Mouse (Mus musculus): ENCODE data around the gene B3gntl1.

The B3gntl1 gene

DNA sequence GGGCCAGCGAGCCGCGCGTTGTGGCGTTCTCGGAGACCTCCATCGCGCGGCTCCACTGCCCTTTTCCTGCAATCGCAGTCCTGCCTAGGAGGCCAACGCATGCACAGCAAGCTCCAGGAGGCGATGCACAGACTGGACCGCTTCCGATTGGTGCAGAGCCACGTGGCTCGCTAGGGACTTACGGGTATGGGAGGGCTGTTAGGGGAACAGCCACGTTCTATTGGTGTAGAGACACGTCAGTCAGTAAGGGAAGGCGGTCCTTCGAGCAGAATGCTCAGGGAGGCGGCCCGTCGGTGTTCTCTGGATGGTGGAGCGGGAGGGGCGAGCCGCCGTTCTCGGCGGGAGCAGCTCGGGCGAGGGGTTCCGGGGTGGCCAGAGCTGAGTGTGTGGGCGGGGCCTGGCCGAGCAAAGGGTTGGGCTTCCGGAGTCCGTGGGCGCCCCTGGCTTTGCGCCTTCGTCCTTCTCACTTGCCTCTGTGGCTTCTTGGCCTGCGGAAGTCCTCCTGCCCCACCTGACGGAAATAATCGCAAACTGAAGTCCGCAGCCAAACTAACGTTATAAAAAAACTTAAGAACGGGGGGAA is at the start of gene B3gntl1:
B3gntl1 (minus strand) TSS at position 164 of the 583 bp plus-strand sequence.
- DNase-seq (ENCODE audit: low spot score): peak; percentile 100

DNA sequence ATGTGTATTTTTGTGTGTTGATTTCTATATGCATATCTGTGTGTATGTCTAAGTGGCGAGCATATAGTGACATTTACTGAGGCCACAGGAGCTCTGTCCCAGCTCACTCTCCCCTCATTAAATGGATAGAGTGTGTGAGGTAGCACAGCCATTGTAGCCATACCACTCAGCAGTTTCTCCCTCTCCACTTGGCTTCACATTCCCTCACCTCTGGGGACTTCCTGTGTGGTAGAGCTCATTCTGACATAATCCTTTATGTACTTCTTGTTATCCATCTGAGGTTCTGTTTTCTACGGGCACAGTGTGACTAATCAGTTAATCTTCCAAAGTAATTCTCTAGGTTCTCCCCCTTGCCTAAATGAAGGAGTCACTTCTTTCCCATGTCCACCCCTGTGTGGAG is 49.5 kb upstream of the B3gntl1 start:
- DNase-seq (ENCODE audit: low spot score): no peak

- DNase-seq (ENCODE audit: low spot score): no peak
These were observed 47.8 kb upstream of the B3gntl1 start for GRCm38 (mm10) chr11:121720752-121721151.

- DNase-seq (ENCODE audit: low spot score): no peak
These were observed 44.8 kb upstream of the B3gntl1 start for GRCm38 (mm10) chr11:121717724-121718123.

- no peak for DNase-seq (ENCODE audit: low spot score)
These were observed 42.0 kb upstream of the B3gntl1 start for GRCm38 (mm10) chr11:121714745-121715485.

- no peak for DNase-seq (ENCODE audit: low spot score)
These were observed 40.6 kb upstream of the B3gntl1 start for GRCm38 (mm10) chr11:121713569-121713968.

DNA sequence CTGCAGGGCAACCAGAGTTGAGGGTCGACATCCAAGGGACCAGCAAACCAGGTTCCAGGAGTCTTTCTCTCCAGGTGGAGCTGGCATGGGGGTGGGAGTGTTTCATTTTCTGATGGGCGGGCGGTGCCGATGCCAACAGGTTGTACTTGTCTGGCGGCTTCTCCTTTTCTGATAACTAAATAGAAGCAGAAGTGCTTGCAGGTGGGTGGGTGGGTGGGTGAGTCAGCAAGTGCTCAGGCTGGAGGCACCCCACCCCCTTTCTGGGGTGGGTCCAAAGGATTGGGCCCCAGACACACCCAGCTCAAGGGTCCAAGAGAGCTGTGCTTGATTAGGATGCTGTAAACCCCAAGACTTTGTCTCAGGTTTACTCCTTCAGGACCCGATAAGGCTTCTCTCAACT is 40.0 kb upstream of the B3gntl1 start:
- DNase-seq (ENCODE audit: low spot score): no peak

- no peak for DNase-seq (ENCODE audit: low spot score)
These were observed 37.3 kb upstream of the B3gntl1 start for GRCm38 (mm10) chr11:121710245-121710644.

GRCm38 (mm10) chr11:121709278-121709677 is 36.3 kb upstream of the B3gntl1 start:
- DNase-seq (ENCODE audit: low spot score): no peak

DNA sequence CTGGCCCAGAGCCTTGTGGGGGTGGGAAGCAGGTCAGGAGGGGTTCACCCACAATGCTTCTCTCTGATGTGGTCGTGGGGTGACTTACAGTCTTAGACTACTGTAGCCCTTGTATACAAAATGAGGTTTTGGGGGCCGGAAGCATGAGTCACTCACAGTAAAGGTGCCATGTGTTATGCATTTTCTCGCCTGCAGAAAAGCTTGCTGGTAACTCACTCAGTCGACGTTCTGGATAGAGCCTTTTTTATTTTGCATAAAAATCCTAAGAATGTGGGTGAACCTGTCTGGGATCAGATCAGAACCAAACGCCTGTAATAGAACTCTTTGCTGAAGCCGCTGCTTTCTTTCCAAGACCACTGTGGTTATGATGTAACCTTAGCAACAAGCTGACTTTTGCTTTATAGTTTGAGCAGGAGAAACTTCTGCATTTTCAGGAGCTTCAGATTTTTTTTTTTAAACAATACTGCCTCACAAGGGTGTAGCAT is 33.6 kb upstream of the B3gntl1 start:
- DNase-seq (ENCODE audit: low spot score): no peak

DNA sequence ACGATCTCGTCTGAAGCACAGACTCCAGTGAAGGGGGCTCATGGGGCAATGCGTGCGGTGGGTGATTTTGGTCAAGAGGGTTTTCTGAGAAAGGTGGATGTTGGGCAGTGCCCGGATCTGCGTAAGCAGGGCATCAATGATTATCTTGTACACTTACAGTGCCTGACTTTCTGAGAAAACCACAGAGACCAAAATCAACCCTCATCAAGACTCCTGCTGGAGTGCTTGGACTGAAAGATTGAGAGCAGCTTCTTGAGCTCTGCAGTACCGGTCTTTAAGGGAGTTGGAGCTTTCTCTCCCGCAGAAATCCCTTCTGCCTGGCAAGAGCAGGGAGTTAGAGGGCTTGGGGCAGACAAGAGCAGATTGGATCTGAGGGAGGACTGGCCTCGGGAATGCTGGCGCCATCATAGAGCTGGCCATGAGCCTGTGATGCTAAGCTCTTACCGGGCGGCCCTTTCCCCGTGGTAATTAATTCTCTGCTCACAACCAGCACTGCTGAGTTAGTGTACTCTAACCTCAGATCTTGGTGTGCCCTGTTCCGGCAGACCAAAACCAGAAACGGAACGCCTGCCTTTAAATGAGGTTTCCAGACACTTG is 30.8 kb upstream of the B3gntl1 start:
- DNase-seq (ENCODE audit: low spot score): no peak

DNA sequence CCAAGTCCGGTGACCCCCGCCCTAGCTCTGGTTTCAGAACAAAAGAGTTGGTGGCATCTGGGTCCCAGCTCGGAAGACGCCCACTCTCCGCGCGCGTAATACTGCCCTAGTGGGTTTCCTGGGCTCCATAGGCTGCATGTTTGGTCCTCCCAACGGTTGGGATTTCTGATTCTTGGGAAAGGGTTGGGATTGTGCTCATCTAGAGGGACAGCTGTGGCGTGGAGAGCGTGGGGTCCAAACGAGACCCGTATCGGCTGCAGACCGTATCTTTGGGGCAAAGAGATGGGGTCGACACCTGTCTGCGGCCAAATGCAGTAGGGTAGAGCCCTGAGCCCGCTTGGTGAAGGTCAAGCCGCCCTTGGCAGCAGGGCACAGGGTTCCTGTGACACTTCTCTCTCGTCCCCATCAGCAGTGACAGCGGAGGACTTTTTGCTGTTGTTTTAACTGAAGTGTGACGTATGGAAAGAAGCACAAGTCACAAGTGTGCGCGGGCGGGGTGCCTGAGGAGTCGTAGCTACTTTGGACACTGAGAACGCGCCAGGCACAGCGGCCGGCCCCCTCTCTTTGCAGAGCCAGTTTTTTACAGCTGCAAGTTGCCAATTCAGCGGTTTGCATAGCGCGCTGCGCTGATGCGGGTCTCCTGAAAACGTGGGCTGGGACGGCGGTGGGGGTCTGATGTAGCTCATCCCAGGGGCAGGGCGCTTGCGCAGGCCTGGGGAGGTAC is 30.1 kb upstream of the B3gntl1 start:
- DNase-seq (ENCODE audit: low spot score): no peak

DNA sequence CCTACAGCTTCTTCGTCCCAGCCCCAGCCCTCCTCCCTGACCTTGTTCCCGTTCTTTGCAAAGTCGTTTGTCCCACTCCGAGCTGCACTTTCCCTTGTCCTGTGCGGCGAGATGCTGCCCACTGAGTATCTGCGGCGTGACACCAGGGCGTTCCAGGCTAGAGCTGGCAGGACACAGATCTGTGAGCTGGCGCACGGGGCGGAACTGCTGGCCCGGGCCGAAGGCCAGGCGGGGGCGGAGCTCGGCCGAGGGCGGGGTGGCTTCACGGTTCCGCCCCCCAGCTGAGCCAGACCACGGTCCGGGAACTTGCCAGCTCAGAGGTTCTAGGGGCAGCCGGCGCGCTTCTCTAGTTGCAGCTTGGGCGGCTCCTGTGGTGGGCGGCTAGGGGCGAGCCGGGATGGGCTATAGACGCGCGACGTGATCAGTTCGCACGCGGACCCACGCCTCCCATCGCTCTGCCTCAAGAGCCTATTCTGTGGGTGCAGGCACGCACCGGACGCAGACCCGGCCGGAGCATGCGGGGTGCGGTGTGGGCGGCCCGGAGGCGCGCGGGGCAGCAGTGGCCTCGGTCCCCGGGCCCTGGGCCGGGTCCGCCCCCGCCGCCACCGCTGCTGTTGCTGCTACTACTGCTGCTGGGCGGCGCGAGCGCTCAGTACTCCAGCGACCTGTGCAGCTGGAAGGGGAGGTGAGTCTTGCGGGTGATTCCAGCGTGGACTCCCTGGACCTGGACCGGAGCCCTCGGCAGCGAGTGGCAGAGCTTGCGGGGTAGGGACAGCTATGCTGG is 29.4 kb upstream of the B3gntl1 start:
- peak; percentile 96 for DNase-seq (ENCODE audit: low spot score)

DNA sequence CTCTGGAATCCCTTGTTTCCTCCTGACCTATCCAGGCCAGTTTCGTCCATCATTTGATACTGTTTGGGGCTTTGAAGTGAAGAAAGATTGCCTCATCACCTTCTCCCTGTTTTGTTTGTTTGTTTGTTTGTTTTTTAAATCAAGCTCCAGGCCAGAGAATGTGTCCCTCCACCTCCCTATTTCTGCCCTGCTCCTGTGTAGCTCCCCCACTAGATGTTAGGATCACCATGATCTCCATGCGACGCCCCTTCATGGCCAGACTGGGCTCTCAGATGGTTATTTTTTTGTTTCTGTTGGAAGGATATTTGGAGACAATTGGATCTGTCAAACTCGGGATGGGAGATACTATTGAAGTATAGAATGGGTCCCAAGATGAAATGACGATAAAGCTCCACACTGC is 28.3 kb upstream of the B3gntl1 start, which contains the start of gene Metrnl:
Metrnl (plus strand) TSS at position 301 of the 400 bp plus-strand sequence.
- no peak for DNase-seq (ENCODE audit: low spot score)

- DNase-seq (ENCODE audit: low spot score): no peak
These were observed 25.5 kb upstream of the B3gntl1 start for GRCm38 (mm10) chr11:121698381-121698955.

DNA sequence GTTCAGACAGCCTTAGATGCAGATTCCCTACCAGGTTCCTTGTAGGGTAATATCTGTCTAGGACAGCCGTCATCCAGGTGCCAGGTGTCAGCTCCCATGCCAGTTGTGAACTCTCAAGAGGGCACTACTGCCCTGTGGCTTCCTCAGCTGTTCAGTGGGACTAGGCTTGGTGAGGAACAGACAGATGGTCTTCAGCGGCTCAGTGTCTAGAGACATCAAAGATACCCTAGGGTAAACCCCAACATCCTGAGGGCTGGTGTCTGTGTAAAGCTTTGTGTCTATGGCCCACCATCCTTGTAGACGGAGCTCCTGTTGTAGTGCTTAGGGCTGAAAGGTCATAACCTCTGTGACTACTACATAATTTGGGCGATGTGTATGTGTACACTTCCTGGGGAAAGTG is 24.3 kb upstream of the B3gntl1 start:
- DNase-seq (ENCODE audit: low spot score): no peak

- no peak for DNase-seq (ENCODE audit: low spot score)
These were observed 22.5 kb upstream of the B3gntl1 start for GRCm38 (mm10) chr11:121695304-121696064.

- DNase-seq (ENCODE audit: low spot score): no peak
These were observed 15.1 kb upstream of the B3gntl1 start for GRCm38 (mm10) chr11:121688024-121688423.

DNA sequence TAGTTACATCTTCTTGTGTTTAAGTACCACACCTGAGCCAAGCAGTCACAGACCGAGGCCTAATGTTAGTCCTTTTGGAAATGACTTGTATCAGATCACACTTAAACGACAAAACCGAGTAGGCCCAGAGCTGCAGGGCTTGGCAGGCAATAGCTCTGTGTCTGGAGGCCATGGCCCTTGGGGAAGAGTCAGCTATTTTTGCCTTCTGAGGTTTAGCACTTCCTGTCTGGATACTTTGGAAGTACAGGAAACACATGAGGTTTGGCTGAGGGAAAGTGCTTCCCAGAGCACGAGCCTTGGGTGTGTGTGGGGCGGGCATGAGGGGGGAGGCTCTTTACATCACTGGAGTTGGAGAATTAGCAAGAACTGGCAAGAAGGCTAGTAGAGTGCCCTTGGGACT is 13.7 kb upstream of the B3gntl1 start:
- no peak for DNase-seq (ENCODE audit: low spot score)

DNA sequence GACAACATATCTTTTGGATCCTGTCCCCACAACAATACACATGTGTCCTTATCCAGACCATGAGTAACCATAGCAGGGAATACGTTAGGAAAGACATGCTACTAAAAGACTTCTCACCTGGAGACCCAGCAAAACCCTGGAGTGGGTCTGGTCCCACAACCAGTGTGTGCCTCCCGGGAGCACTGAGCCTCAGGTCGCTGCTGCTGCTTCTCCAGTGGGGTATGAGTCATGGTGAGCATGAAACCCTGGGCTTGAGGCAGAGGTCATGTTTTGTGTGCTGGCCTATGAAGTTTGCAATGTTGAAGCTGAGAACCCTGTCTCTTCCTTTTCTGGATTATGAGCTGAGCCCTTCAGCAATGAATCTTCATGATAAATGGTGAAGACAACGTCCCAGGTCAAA is 13.1 kb upstream of the B3gntl1 start:
- DNase-seq (ENCODE audit: low spot score): no peak

Measured in MN1 (cell line).